Mouse (Mus musculus) erythroblast, adult 5-6 weeks (primary cell): ENCODE results near the gene Lpp. TPM values are rescaled to one million over a fixed set of nuclear protein-coding genes. Genes with fewer than 3 reads are reported as not detected.

ENCODE experiments used
- ATAC-seq: replicated peaks from 2 replicates; pipeline ENCODE4 v1.8.0; 2016; ENCODE audit warnings: moderate number of reproducible peaks, mild to moderate bottlenecking, moderate TSS enrichment, inconsistent platforms; ENCODE audit not compliant: poor library complexity, low FRiP score, severe bottlenecking
- total RNA-seq, 2 experiments: library from RNA; stranded (forward) in 1 of 2; stranded (reverse) in 1 of 2; fragments of 150-400 nt in 1 of 2; fragments of 200-764, 138-1000 nt in 1 of 2; gene quantifications; 2 replicates each; pipeline versions ENCODE4 v1.2.3 to v1.2.4; 2015 to 2017; ENCODE audit warnings: low replicate concordance in 2 of 2

The Lpp gene
- total RNA-seq, 2 experiments from 2014 or later = 2.0 to 3.3 TPM

DNA sequence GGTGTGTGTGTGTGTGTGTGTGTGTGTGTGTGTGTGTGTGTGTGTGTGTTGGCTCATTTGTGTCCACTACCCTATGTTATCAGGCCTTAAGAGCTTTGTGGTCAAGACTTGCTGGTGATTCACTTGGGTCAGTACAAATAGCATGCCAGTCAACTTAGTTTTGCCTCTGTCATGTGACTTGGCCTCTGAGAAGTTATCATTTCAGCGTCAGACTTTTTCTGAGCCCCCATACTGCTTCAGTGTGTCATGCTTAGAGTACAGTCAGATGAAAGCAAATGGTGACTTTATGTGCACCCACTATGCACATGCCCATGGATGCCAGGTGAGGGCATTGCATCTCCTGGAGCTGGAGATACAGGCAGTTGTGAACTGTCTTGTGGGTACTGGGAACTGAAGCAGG lies 38.5 kb downstream of the Lpp start:
- no peak for ATAC-seq

DNA sequence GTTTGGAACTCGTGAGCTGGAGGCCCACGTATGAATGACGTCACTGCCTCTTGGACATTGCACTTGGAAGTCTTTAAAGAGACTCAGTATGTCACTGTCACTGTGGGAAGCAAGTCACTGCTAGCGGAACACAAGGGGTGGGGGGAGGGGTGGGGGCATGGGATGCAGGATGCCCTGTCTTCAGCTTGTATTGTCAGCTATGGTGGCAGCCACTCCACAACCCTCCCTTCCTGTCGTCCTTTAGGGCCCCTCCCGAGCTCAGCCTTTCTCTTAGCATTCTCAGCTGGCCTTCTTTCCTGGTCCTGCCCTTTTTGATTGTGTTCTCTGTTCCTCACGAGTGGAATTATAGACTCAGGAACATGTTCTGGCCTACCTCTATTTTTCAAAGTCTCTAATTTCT lies 40.3 kb downstream of the Lpp start:
- no peak for ATAC-seq

DNA sequence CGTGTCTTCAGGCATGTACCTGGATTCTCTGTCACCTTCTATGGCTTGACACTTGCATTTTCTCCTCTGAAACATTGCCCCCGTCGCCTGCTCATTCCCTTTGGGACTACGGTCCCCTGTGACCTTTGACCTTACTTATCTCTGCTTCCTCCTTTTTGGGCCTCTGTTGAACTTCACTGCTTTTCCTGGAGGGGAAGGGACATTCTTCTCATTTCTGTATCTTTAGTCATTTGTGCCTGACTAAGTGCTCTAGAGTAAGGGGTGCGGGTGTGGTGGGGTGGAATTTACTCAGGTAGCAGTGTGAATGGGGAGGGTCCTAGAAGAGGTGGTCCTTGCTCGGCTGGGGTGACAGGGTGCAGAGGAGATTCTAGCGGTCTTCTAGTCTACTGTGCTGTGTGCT lies 40.7 kb downstream of the Lpp start:
- ATAC-seq = no peak

DNA sequence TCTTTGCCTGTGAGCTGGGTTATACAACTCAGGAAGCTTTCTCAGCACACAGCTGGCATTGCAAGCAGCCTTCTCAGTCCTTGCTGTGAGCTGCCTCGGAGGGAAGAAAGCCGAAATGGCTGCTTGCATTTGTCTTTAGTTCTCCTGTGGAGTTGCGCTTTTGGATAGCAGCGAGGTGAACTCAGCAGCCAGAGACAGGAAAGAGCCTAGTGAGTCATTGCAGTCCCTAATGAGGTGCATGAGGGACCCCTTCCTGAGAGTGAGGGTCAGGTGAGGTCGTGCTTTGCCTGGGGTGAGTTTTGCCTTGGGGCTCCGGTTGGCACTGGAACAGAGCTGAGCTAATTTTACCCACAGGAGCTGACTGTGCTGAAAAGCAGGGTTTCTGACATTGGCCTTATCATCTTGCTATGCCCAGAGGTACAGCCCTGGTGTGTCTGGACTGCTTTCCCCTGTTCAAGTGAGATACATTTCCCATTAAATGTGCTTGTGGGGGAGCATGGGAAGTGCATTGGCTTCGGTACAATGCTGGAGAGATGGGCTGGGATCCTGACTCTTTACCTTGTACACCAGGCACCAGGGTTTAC lies 41.3 kb downstream of the Lpp start:
- ATAC-seq = no peak

DNA sequence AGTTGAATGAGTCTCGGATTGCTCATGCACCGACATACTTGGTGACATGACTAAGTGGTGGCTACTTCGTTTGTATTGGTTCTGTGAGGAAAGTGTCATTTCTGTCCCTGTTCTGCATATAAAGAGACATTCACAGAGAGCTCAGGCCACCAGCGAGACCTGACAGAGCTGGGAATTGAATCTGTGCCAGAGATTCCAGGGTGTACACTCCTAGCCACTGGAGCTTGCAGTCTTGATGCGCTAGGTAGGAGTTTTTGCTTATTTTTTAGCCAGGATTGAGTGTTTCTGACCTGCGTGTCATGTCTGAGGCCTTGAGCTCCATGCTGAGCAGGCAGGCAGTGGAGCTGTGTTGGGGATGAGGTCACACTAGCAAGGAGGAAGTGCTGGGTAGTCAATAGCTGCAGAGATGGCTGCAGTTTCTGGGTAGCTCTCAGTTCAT lies 41.8 kb downstream of the Lpp start:
- no peak for ATAC-seq

DNA sequence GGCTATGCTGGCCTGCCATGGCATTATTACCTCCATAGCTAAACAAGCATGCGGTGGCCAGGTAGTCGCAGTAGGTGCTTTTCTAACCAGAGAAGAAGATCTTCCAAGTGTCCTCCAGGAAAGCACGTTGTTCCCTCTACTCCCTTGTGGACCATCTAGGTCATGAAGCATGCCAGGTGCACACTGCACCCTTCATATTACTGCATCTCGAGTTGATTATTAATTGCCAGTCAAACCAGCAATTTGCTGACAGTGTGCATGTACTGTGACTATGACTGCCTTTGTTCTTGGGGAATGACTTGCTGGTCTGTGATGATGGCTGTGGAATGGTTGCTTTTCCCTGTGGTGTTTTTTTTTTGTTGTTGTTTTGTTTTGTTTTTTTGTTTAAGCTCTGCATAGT lies 45.1 kb downstream of the Lpp start:
- no peak for ATAC-seq

DNA sequence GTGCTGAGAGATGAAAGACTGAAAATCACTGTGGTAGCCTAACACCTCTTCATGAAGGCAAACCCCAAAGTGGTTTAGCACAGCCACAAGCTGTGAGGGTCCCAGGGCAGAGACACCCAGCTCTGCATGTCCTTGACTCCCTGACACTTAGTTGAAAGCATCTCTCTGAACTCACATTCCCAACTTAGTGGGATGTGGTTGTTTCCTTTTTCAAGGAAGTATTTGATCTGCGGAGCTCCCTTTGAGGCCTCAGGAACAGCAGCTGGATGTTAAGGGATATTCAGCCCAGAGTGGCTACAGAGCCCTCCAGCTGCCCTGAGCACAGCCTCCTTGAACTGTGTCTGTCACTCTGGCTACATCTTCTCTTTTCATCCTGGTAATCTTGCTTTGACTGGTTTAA lies 48.0 kb downstream of the Lpp start:
- ATAC-seq = no peak

DNA sequence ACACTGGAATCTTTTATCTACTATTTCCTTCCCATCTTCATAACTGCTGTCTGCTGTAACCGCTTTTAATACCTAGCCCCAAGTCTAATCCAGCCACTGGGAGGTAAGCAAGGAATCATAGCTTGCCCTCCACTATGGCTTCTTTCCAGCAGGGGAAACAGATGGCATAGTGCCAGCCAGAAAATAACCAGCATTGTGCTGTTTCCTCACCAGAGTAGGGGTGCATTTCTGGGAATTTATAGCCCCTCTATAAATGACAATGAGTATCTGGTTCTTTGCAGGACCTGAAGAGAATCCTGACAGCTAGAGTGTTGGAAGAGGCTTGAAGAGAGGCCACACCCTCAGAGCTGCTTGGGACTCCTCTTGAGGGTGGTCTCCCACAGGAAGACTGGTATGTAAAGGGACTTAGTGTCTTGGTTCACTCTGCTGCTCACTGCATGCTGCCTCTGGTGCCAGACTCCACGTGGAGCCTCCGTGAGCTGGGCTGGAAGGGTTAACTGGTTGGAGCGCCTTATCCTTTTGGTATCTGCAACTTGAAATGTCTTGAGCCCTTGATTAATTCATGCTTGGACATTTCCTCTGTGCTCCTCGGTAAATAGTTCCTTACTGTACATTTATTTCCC lies 49.3 kb downstream of the Lpp start:
- ATAC-seq = no peak

DNA sequence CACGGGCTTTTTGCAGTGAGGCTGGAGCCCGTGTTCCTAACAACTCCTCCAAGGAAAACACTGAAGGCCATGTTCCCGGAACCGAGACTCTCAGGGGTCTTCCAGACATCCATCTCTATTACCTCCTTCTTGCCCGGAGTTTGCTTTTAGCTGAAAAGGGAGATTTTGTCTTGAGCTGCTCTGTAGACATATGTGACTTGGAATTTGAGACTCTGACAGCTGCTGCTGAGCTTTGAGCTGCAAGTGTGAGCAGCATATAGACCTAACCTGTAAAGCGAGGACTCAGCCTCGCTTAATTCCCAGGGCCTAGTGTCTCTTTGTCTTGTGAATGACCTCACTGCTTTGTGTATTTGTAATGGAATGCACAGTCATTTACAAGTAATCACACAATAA lies 49.8 kb downstream of the Lpp start:
- no peak for ATAC-seq

DNA sequence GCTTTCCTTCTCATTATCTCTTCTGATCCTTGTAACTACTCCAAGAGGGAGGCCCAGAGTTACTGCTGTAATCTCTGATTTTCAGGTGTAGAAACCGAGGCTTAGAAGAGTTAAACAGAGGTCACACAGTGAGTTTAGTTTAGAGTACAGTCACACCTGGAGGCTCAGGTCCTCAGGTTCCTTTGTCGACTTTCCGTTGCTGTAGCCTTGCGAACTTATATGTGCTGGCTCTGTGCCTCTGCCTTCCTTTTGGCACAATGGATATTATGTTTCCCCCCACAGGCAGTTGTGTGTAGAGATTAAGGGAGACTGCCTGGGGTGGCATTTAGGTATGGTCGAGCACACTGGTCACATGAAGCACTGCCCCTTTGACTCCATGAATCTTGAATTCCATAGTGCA lies 50.2 kb downstream of the Lpp start:
- no peak for ATAC-seq

DNA sequence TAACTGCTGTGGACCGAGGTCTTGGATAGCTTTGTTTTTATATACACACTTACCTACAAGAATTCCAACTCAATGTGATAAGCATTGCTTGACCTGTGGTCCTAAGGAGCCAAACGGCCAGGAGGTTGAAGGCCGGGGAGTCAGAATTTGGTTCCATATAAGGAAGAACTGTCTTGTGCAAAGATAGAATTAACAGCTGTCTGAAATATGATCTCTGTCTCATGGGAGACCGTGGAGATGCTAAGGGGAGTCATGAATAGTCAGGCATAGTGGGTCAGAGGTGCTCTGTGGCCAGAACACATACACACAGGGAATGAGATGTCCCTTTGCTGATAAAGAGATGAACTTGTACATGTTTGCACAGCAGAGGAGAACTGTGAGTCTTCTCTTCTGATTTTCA lies 51.5 kb downstream of the Lpp start:
- no peak for ATAC-seq

DNA sequence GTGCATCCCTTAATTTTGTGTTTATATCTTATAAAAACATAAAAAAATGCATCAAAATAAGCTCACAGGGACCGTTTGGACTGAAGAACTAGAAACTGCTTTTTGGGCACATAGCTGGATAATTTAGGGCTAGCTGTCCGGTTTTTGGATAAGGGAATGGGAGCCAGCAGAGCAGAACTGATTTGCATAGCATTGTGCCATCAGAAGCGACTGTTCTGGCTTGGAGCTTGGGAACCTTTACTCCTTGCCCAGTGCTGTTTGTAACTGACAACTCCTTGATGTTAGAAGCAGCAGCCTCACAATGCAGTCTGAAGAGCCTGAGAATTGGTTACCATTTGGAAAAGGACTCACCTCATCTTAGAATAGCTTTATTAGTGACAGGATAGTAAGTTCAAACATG lies 52.2 kb downstream of the Lpp start:
- ATAC-seq = no peak

DNA sequence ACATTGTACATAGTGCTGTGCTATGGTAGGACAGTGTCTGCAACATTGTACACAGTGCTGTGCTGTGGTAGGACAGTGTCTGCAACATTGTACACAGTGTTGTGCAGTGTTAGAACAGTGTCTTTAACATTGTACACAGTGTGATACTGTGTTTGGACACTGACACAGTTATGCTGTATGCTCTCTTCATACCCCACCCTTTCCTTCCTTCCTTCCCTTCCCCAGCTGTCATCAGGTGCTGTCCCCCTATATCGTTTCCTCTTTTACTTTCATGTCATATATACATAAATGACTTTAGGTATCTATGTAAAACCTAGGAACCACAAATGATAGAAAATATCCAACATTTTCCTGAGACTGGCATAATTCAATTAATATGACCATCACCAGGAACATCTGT lies 53.1 kb downstream of the Lpp start:
- ATAC-seq = no peak

DNA sequence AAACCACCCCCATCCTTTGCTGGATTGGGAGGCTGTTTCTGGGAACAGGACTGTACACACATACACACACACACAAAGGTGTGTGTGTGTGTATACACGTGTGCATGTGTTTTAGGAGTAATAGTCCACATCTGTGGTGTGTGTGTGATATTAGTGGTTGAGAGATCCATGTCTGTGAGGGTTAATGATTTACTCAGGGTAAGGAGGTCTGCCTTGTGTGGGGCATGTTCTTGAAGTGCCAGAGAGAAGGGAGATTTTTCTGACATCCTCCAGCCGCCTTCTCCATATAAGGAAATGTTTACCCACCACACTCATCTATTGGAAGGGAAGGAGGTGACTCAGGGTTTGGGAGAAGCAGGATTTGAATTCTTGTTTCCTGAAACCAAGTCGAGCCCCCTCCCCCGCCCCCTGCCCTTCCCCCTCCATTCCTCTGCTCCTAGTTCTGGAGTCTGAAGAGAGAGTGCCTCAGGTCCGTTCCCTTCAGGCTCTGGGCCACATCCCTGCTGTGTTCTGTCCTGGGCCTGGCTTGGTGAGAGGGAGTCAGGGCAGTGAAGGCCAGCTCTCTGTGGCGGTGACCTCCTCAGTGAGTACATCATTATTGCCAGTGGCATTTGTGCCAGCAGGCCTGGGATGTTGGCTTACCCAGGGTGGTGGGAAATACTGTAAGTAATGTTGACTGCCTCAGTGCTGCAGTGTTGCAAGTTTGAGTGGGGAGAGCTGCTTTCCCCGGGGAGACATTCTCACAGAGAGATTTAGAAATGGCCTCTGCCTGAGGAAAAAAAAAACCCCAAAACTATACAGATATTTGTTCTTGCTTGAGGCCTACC lies 54.6 kb downstream of the Lpp start:
- no peak for ATAC-seq

DNA sequence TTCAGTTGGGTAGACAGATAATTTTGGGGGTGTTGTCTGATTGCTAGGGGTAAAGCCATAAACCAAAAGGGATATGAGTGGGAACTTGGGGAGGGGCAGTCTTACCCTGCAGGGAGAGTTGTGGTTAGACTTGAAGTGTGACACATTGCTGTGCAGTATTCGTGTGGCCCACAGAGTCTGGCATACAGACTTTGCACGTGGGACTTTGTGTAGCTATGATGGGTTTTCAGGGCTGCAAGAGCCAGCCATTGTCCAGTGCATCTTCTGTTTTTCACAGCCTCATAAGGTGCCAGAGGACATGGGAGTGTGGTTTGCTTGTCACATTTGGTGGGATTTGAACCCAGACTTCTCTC lies 55.2 kb downstream of the Lpp start:
- no peak for ATAC-seq

DNA sequence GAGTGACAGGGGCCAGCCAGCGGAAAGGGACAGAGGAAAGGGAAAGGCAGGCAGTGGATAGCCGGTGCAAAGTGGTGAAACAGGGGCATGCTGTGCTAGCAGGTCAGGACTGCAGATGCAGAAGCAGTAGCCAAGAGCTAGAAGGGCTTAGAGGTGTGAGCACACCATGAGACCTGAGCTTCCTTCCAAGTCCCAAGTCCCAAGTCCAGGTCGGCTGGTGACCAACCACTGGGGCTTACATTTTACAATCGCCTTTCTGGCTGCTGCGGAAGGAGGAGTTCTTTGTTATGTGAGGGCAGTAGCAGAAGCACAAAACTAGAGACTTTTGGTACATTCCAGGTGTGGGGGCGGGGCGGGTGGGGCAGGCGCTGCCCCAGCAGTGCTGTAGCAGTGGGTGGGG lies 56.5 kb downstream of the Lpp start:
- ATAC-seq = no peak

DNA sequence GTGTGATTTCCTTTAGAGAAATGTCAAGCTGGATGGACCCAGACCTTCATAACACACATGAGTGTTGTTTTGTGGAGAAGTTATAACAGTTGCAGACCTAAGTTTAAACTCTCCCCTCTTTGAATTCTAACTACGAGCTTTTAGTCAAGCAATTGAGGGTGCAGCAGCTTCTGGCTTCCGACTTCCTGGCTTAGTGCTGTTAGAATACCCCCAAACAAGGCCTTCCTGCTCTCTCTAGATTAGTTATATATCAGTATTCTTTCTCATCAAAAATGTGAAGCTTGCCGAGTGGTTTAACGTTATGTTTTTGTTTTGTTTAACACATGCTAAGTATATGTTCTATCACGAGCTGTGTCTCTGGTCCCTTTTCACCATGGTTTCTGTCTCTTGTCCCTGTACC lies 56.9 kb downstream of the Lpp start:
- ATAC-seq = no peak

DNA sequence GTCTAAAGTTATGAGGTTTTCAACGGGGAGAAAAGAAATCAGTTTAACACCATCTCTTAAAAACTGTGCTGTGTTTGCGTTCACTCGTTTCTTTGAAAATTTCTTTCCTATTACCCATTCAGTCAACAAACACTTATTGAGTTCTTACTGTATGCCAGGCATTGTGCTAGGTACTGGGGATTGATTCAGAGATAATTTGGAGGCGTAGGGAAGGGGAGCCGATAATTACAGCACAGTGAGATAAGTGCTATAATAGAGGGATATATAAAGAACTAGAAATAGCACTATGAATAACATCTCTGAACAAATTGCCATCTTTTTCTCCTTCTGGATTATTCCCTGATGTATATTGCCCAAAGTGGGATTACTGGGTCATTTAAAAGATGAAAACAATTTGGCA lies 57.8 kb downstream of the Lpp start:
- ATAC-seq = no peak

DNA sequence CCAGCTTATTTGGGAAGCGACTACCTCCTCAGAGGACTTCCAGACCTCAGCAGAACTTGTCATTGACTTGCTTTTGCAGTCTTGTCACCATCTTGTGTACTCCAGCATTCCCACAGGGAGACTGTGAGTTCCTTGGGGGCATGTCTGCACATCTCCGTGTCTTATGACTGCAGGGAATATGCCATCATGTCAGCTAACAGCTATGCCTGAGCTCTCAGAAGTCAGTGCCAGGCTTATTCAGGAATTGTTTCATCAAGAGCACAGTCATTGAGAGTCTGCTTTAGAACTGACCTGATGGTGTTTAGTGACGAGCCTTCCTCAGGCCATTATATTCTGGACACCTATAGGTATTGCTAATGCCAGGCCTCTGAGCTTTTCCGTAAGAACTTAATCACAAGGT lies 60.2 kb downstream of the Lpp start:
- no peak for ATAC-seq

DNA sequence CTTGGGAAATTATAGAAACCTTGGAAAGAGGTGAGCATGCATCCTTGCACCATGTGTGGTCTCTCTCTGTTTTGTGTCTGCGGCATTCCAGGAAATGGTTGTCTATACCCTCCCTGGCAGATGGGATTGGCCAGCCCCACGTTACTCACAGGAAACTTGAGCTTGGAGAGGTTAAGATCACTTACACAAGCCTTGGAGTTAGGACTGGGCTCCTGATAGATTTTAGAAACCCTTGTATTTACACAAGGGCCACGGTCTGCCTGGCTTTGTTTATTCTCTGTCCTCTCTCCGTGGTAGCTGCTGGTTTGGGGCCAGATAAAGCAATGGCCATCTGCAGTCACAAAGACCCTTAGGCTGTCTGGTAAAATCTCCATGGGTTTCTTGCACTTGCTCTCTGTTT lies 61.2 kb downstream of the Lpp start:
- ATAC-seq = no peak

DNA sequence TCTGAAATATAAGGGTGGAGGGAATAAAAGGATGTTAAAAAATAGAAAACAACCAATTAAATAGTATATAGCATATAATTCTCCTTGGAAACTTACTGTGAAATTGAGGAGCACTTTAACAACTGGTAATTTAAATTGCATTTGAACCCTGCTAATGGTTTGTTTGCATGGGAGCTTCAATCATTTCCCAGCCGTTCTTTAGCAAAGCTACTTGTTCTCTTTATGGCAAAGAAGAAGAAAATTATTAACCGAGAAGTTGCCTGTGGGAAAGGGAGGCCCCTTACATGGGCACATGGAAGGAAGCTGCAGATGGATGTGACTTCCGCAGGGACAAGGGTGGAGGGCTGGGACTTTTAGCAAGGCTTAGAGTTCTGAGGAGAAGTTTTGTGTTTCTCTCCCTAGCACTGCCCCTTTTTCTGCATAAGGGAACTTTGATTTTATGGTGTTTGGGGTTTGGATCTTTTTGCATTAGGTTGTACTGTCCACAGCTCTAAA lies 62.1 kb downstream of the Lpp start:
- no peak for ATAC-seq
